Mouse (Mus musculus) C2C12 (cell line): ENCODE data around the gene Rufy4.

Experiments used
- CEBPB ChIP-seq: IDR thresholded peaks from one replicate; pipeline ENCODE4 v1.6.1; 2011; ENCODE audit warnings: low read depth, mild to moderate bottlenecking, control low read depth, moderate library complexity
- CTCF ChIP-seq: IDR thresholded peaks from one replicate; pipeline ENCODE4 v1.5.1; 2011; ENCODE audit not compliant: control insufficient read depth, insufficient read depth, insufficient read length
- FOSL1 ChIP-seq: IDR thresholded peaks from one replicate; pipeline ENCODE4 v1.8.0; 2011; ENCODE audit warnings: mild to moderate bottlenecking, low read length; ENCODE audit not compliant: poor library complexity, insufficient read depth, severe bottlenecking
- MAX ChIP-seq: IDR thresholded peaks from one replicate; pipeline ENCODE4 v1.6.1; 2011; ENCODE audit warnings: mild to moderate bottlenecking, control low read depth
- MYOD1 ChIP-seq: IDR thresholded peaks from one replicate; pipeline ENCODE4 v1.6.1; 2011; ENCODE audit warnings: low read depth; ENCODE audit not compliant: control insufficient read depth, insufficient read length
- MYOG ChIP-seq: IDR thresholded peaks from one replicate; pipeline ENCODE4 v1.6.1; 2011; ENCODE audit not compliant: control insufficient read depth, insufficient read length; ENCODE audit errors: extremely low read depth
- USF1 ChIP-seq: IDR thresholded peaks from one replicate; pipeline ENCODE4 v1.6.1; 2011; ENCODE audit warnings: low read depth, mild to moderate bottlenecking, control low read depth, moderate library complexity

GRCm38 (mm10) chr1:74178618-74179017 lies 53.3 kb downstream of the Rufy4 start:
- no peak for TF ChIP-seq CTCF
- no peak for TF ChIP-seq MYOD1
- no peak for TF ChIP-seq USF1
- TF ChIP-seq MYOG: no peak
- TF ChIP-seq CEBPB: no peak
- no peak for TF ChIP-seq MAX
- TF ChIP-seq FOSL1: no peak
